Mouse (Mus musculus) liver, embryonic 11.5 days (tissue): Measurements from ENCODE around the gene Vmn2r18. TPM values are rescaled to one million over a fixed set of nuclear protein-coding genes. Genes with fewer than 3 reads are reported as not detected.

Experiments used
- polyA plus RNA-seq: library from polyadenylated mRNA; unstranded; fragments of >200 nt; fragmentation: Nextera tagmentation; extraction: Ambion mirVana; gene quantifications from 2 replicates; pipeline ENCODE4 v1.2.1, GENCODE M21; 2014

The Vmn2r18 gene
- polyA plus RNA-seq, 1 experiment from 2014 or later, result 0.18 TPM

Other genes starting within 250 kb of the Vmn2r18 start
- gene Gm42906, start 177.9 kb downstream of the Vmn2r18 start, polyA plus RNA-seq, result not detected in 2 replicates
- gene Rfc3, start 45.2 kb upstream of the Vmn2r18 start, polyA plus RNA-seq, result 101 and 103 TPM in 2 replicates